Mouse (Mus musculus) CD4-positive helper T cell, adult 2 months (primary cell): Measurements from ENCODE around the gene 6430548M08Rik.
A peak's percentile ranks its signal among the peaks of the same experiment; 100 is the strongest.

Source experiments
- DNase-seq: peaks from one replicate; pipeline ENCODE4 v3.0.0-alpha.2; 2012; ENCODE audit warnings: low read depth, missing footprints, low spot score

The 6430548M08Rik gene

GRCm38 (mm10) chr8:120104721-120105272 lies 9.2 kb upstream of the 6430548M08Rik start:
- DNase-seq = peak; percentile 65

GRCm38 (mm10) chr8:120109149-120109548 lies 4.8 kb upstream of the 6430548M08Rik start:
- DNase-seq = no peak

- no peak for DNase-seq
These were observed 3.0 kb upstream of the 6430548M08Rik start for GRCm38 (mm10) chr8:120110966-120111365.

GRCm38 (mm10) chr8:120111382-120111781 lies 2.6 kb upstream of the 6430548M08Rik start:
- no peak for DNase-seq

GRCm38 (mm10) chr8:120112535-120112934 lies 1.4 kb upstream of the 6430548M08Rik start:
- DNase-seq = no peak

- no peak for DNase-seq
These were observed 646 bp upstream of the 6430548M08Rik start for GRCm38 (mm10) chr8:120113306-120113705.

GRCm38 (mm10) chr8:120114315-120114841 lies 426 bp downstream of the 6430548M08Rik start:
- DNase-seq = peak; percentile 49

GRCm38 (mm10) chr8:120116600-120116999 lies 2.6 kb downstream of the 6430548M08Rik start:
- no peak for DNase-seq

GRCm38 (mm10) chr8:120118162-120118561 lies 4.2 kb downstream of the 6430548M08Rik start:
- no peak for DNase-seq

- DNase-seq = no peak
These were observed 4.9 kb downstream of the 6430548M08Rik start for GRCm38 (mm10) chr8:120118847-120119246.

- no peak for DNase-seq
These were observed 5.5 kb downstream of the 6430548M08Rik start for GRCm38 (mm10) chr8:120119429-120119828.

GRCm38 (mm10) chr8:120119931-120120330 lies 6.0 kb downstream of the 6430548M08Rik start:
- no peak for DNase-seq

GRCm38 (mm10) chr8:120120951-120121350 lies 7.0 kb downstream of the 6430548M08Rik start:
- DNase-seq = no peak

- no peak for DNase-seq
These were observed 10.3 kb downstream of the 6430548M08Rik start for GRCm38 (mm10) chr8:120124261-120124660.

- DNase-seq = no peak
These were observed 11.0 kb downstream of the 6430548M08Rik start for GRCm38 (mm10) chr8:120124836-120125389.

GRCm38 (mm10) chr8:120126357-120127161 lies 12.6 kb downstream of the 6430548M08Rik start:
- no peak for DNase-seq

- no peak for DNase-seq
These were observed 15.6 kb downstream of the 6430548M08Rik start for GRCm38 (mm10) chr8:120129547-120129946.

- DNase-seq = no peak
These were observed 17.2 kb downstream of the 6430548M08Rik start for GRCm38 (mm10) chr8:120131158-120131557.

- no peak for DNase-seq
These were observed 19.2 kb downstream of the 6430548M08Rik start for GRCm38 (mm10) chr8:120133169-120133568.

GRCm38 (mm10) chr8:120135687-120136086 lies 21.7 kb downstream of the 6430548M08Rik start:
- no peak for DNase-seq

- no peak for DNase-seq
These were observed 22.7 kb downstream of the 6430548M08Rik start for GRCm38 (mm10) chr8:120136618-120137017.

GRCm38 (mm10) chr8:120138958-120139357 lies 25.0 kb downstream of the 6430548M08Rik start:
- no peak for DNase-seq
